10 mouse cellular contexts compared by ENCODE assay signal in genomic region chr5:50779138-50779537, GRCm38 (mm10).
DNase-seq lines count a peak whose midpoint lies in the region; ATAC-seq and TF ChIP-seq lines count a peak whose summit lies in the region.
"Had no signal": no experiment of that assay in that cellular context is flagged by ENCODE, and none has a peak within 500 bp of the region (broad histone marks: within the 10 kb centered on the region; RNA-seq: fewer than 3 reads in every experiment).

No protein-coding gene starts in this region.

- no peak overlapping the region for H3K9ac ChIP-seq in liver, adult 2 months (ENCODE audit: low read depth, low read length)
- H3K9ac ChIP-seq in CH12.LX (ENCODE audit: insufficient read depth, low read depth), result no peak overlapping the region
- H3K9ac ChIP-seq: neural tube, embryonic 15.5 days had no signal

- TF ChIP-seq RAD21 in CH12.LX (IDR thresholded peaks at IDR 0.05; ENCODE audit: low read depth, low read length), result peak; percentile 64

- no peak for TF ChIP-seq EP300 in CH12.LX (IDR thresholded peaks at IDR 0.05; ENCODE audit: low read length)

- H3K4me2 ChIP-seq in CH12.LX (ENCODE audit: insufficient read depth, low read depth, poor library complexity, severe bottlenecking), result no peak overlapping the region
- H3K4me2 ChIP-seq: neural tube, embryonic 15.5 days had no signal

- no peak for TF ChIP-seq POLR2A in liver, adult 2 months (IDR thresholded peaks at IDR 0.05; ENCODE audit: extremely low read depth, insufficient read depth, low read length)
- no peak for TF ChIP-seq POLR2A in CH12.LX (IDR thresholded peaks at IDR 0.05; ENCODE audit: low read depth, low read length)

- 60% methylated on average over 3 of the region's 3 CpGs for WGBS in liver, adult 2 months

- in situ Hi-C loops in CH12.LX (cut with MboI; ENCODE audit: low pct_ligation_motif_present, low pct_unique_long_range_greater_than_20kb, low sequenced_read_pairs), result no loop called here

- no peak overlapping the region for H3K27ac ChIP-seq in liver, adult 2 months (replicated peaks; ENCODE audit: insufficient read depth, low read depth, low read length)
- H3K27ac ChIP-seq in CH12.LX (ENCODE audit: insufficient read depth, low read depth), result no peak overlapping the region
- H3K27ac ChIP-seq: neural tube, embryonic 15.5 days had no signal

- no peaks in the 10 kb centered on the region for H3K4me1 ChIP-seq in liver, adult 2 months (ENCODE audit: control insufficient read depth, insufficient read depth, low read length)
- peaks cover 3 to 10% of the 10 kb centered on the region in 2 experiments; a peak in 3 of 4 replicates for H3K4me1 ChIP-seq in CH12.LX (ENCODE audit: control insufficient read depth in 1 of 2, insufficient read depth in 2 of 2)
- H3K4me1 ChIP-seq: neural tube, embryonic 15.5 days had no signal

- H3K79me2 ChIP-seq in liver, adult 2 months (ENCODE audit: control insufficient read depth, insufficient read depth, low read length), result no peaks in the 10 kb centered on the region
- H3K79me2 ChIP-seq in CH12.LX (replicated peaks; ENCODE audit: control insufficient read depth, extremely low read depth, insufficient read depth, poor library complexity, severe bottlenecking), result no peaks in the 10 kb centered on the region

- no peak for ATAC-seq in erythroblast, adult 5-6 weeks (replicated peaks; ENCODE audit: low FRiP score, poor library complexity, severe bottlenecking)

- TF ChIP-seq CTCF in liver, adult 2 months (IDR thresholded peaks at IDR 0.05; ENCODE audit: low read depth, low read length), result peak; percentile 40
- peak; percentile 71 to 78 for TF ChIP-seq CTCF in CH12.LX (conservative IDR thresholded peaks at IDR 0.05 in 1 of 2, IDR thresholded peaks at IDR 0.05 in 1 of 2; ENCODE audit: low read depth in 2 of 2, low read length in 2 of 2)

- DNase-seq in gastrocnemius, postnatal 10 days, result peak; percentile 3
- no peak for DNase-seq in gastrocnemius, postnatal 25 days
- DNase-seq in liver, adult 2 months (ENCODE audit: extremely low read depth, low read depth, low spot score), result no peak
- DNase-seq in liver (no peak), CH12.LX (ENCODE audit: extremely low read depth) (peak; percentile 45), R1 (ENCODE audit: low read depth, low spot score) (peak; percentile 22)
- DNase-seq in neural tube, embryonic 10.5 days (ENCODE audit: extremely low spot score, low spot score), result no peak
- DNase-seq: heart, adult 11 months had no signal

- no peak overlapping the region for H3K4me3 ChIP-seq in liver, adult 2 months (ENCODE audit: insufficient read depth, low read depth, low read length)
- H3K4me3 ChIP-seq in CH12.LX (replicated peaks in 1 of 3; ENCODE audit: low read depth in 2 of 3, low read length in 2 of 3, poor library complexity in 1 of 3), result no peak overlapping the region
- H3K4me3 ChIP-seq: neural tube, embryonic 15.5 days had no signal

- no peaks in the 10 kb centered on the region for H3K27me3 ChIP-seq in liver, adult 2 months (ENCODE audit: control insufficient read depth, insufficient read depth, low read length)
- H3K27me3 ChIP-seq in CH12.LX (replicated peaks), result no peaks in the 10 kb centered on the region
- H3K27me3 ChIP-seq: neural tube, embryonic 15.5 days had no signal

- dilution Hi-C loops in CH12.LX (cut with MboI; ENCODE audit: extremely low pct_ligation_motif_present, extremely low pct_unique_long_range_greater_than_20kb, low sequenced_read_pairs), result no loop called here

- H3K9me3 ChIP-seq in CH12.LX (replicated peaks; ENCODE audit: low read length), result no peaks in the 10 kb centered on the region
- H3K9me3 ChIP-seq: neural tube, embryonic 15.5 days had no signal

- no peaks in the 10 kb centered on the region for H3K36me3 ChIP-seq in liver, adult 2 months (ENCODE audit: control insufficient read depth, insufficient read depth, low read length)
- H3K36me3 ChIP-seq in CH12.LX (replicated peaks in 1 of 2; ENCODE audit: control insufficient read depth in 1 of 2, insufficient read depth in 1 of 2, low read length in 1 of 2), result no peaks in the 10 kb centered on the region
- H3K36me3 ChIP-seq: neural tube, embryonic 15.5 days had no signal

TF ChIP-seq in CH12.LX, 34 proteins besides CTCF, POLR2A, EP300 and RAD21:
- TF ChIP-seq E2F4 (IDR thresholded peaks at IDR 0.05; ENCODE audit: insufficient replicate concordance, low read depth, low read length) (no peak), SMC3 (IDR thresholded peaks at IDR 0.05; ENCODE audit: low read depth, low read length) (peak; percentile 84), BHLHE40 (IDR thresholded peaks at IDR 0.05; ENCODE audit: low read depth, low read length) (no peak), POLR2AphosphoS2 (IDR thresholded peaks at IDR 0.05; ENCODE audit: low read depth, low read length) (no peak), GABPA (IDR thresholded peaks at IDR 0.05; ENCODE audit: insufficient replicate concordance, low read depth, low read length) (no peak), USF1 (IDR thresholded peaks at IDR 0.05; ENCODE audit: low read depth, low read length) (no peak), USF2 (conservative IDR thresholded peaks at IDR 0.05; ENCODE audit: low read depth, low read length) (no peak), CHD2 (IDR thresholded peaks at IDR 0.05; ENCODE audit: low read length) (no peak)

Comparison
In these comparisons a context has a peak if more than half of its experiments do, and no peak if none do; other contexts are left out.
1. DNase-seq: peak in gastrocnemius, postnatal 10 days (single experiment), CH12.LX (single experiment) and R1 (single experiment); none in gastrocnemius, postnatal 25 days (single experiment), liver, adult 2 months (single experiment), liver (single experiment) and neural tube, embryonic 10.5 days (single experiment).